Mouse (Mus musculus): ENCODE measurements around the gene Ralgapb. TPM values are rescaled to one million over a fixed set of nuclear protein-coding genes. Genes with fewer than 3 reads are reported as not detected.

Gene Ralgapb
- polyA plus RNA-seq, 1 experiment from 2014 or later = 22.1 TPM

GRCm38 (mm10) chr2:158524129-158524860, 114.6 kb downstream of the Ralgapb start:
- H3K4me1 ChIP-seq (replicated peaks) = no peaks in the 10 kb centered on the region
- H3K4me3 ChIP-seq = no peak overlapping the region
- peaks cover 8% of the 10 kb centered on the region; the same call in 1 of the 2 replicates for H3K9me3 ChIP-seq
- H3K27me3 ChIP-seq = no peaks in the 10 kb centered on the region
- no peak overlapping the region for H3K4me2 ChIP-seq
- WGBS = 86% methylated on average over 16 of the region's 16 CpGs
- H3K9ac ChIP-seq = no peak overlapping the region
- H3K27ac ChIP-seq (replicated peaks) = no peak overlapping the region
- ATAC-seq (ENCODE audit: low read depth) = no peak
- H3K36me3 ChIP-seq = no peaks in the 10 kb centered on the region

- no peaks in the 10 kb centered on the region for H3K9me3 ChIP-seq
- ATAC-seq (ENCODE audit: low read depth) = peak; percentile 32; the same call in 1 of the 2 replicates
- H3K36me3 ChIP-seq = no peaks in the 10 kb centered on the region
- no peak overlapping the region for H3K4me2 ChIP-seq
- no peak overlapping the region for H3K27ac ChIP-seq (replicated peaks)
- no peak overlapping the region for H3K9ac ChIP-seq
- no peaks in the 10 kb centered on the region for H3K27me3 ChIP-seq
- H3K4me1 ChIP-seq (replicated peaks) = no peaks in the 10 kb centered on the region
- 11% methylated on average over 4 of the region's 4 CpGs for WGBS
- no peak overlapping the region for H3K4me3 ChIP-seq
These were observed 124.4 kb downstream of the Ralgapb start for GRCm38 (mm10) chr2:158534090-158534489.

- Histone ChIP-seq H3K4me1 (replicated peaks) (no peaks in the 10 kb centered on the region), H3K36me3 (no peaks in the 10 kb centered on the region), H3K4me3 (no peak overlapping the region), H3K9me3 (no peaks in the 10 kb centered on the region), H3K9ac (no peak overlapping the region), H3K27me3 (no peaks in the 10 kb centered on the region), H3K27ac (replicated peaks) (no peak overlapping the region), H3K4me2 (no peak overlapping the region)
- 83% methylated on average over 8 of the region's 8 CpGs for WGBS
- ATAC-seq (ENCODE audit: low read depth) = peak; percentile 47; the same call in 1 of the 2 replicates
These were observed 124.9 kb downstream of the Ralgapb start for GRCm38 (mm10) chr2:158534559-158534958.

- no peaks in the 10 kb centered on the region for H3K9me3 ChIP-seq
- H3K9ac ChIP-seq = peak overlapping the region; percentile 45; the same call in 1 of the 2 replicates
- 0 out of 2 replicates have a peak, but pooled peaks cover 4% of the 10 kb centered on the region for H3K4me1 ChIP-seq (replicated peaks)
- peak overlapping the region; percentile 17 for H3K4me3 ChIP-seq
- ATAC-seq (ENCODE audit: low read depth) = peak; percentile 77; the same call in 1 of the 2 replicates
- H3K36me3 ChIP-seq = no peaks in the 10 kb centered on the region
- peak overlapping the region; percentile 47 for H3K4me2 ChIP-seq
- 57% methylated on average over 24 of the region's 24 CpGs for WGBS
- no peak overlapping the region for H3K27ac ChIP-seq (replicated peaks)
- H3K27me3 ChIP-seq = peaks cover 3% of the 10 kb centered on the region; the same call in 1 of the 2 replicates
These were observed 130.0 kb downstream of the Ralgapb start for GRCm38 (mm10) chr2:158539433-158540305.

GRCm38 (mm10) chr2:158541286-158541685, 131.6 kb downstream of the Ralgapb start:
- Histone ChIP-seq H3K9me3 (no peaks in the 10 kb centered on the region), H3K27me3 (peaks cover 3% of the 10 kb centered on the region; the same call in 1 of the 2 replicates), H3K4me3 (no peak overlapping the region), H3K27ac (replicated peaks) (no peak overlapping the region), H3K4me2 (no peak overlapping the region), H3K36me3 (no peaks in the 10 kb centered on the region), H3K9ac (no peak overlapping the region), H3K4me1 (replicated peaks) (0 out of 2 replicates have a peak, but pooled peaks cover 4% of the 10 kb centered on the region)
- WGBS = 64% methylated on average over 4 of the region's 4 CpGs
- ATAC-seq (ENCODE audit: low read depth) = no peak

- ATAC-seq (ENCODE audit: low read depth) = no peak
- H3K27me3 ChIP-seq = peaks cover 21% of the 10 kb centered on the region
- no peaks in the 10 kb centered on the region for H3K4me1 ChIP-seq (replicated peaks)
- no peak overlapping the region for H3K27ac ChIP-seq (replicated peaks)
- no peaks in the 10 kb centered on the region for H3K36me3 ChIP-seq
- no peaks in the 10 kb centered on the region for H3K9me3 ChIP-seq
- 70% methylated on average over 2 of the region's 2 CpGs for WGBS
- H3K9ac ChIP-seq = no peak overlapping the region
- no peak overlapping the region for H3K4me3 ChIP-seq
- H3K4me2 ChIP-seq = no peak overlapping the region
These were observed 135.6 kb downstream of the Ralgapb start for GRCm38 (mm10) chr2:158545266-158545665.

GRCm38 (mm10) chr2:158546751-158547150, 137.1 kb downstream of the Ralgapb start:
- Histone ChIP-seq H3K27me3 (peaks cover 35% of the 10 kb centered on the region), H3K4me2 (peak overlapping the region; percentile 38), H3K9ac (peak overlapping the region; percentile 58), H3K4me1 (replicated peaks) (no peaks in the 10 kb centered on the region), H3K9me3 (no peaks in the 10 kb centered on the region), H3K36me3 (no peaks in the 10 kb centered on the region), H3K4me3 (no peak overlapping the region), H3K27ac (replicated peaks) (no peak overlapping the region)
- peak; percentile 77 for ATAC-seq (ENCODE audit: low read depth)
- 3% methylated on average over 17 of the region's 17 CpGs for WGBS

Other genes starting within 250 kb of the Ralgapb start
- 2.6 and 3.0 TPM in 2 replicates for gene D630003M21Rik, start 180.6 kb upstream of the Ralgapb start, polyA plus RNA-seq (2015; fragmentation: Nextera tagmentation; extraction: Ambion mirVana)
- not detected in 2 replicates for gene Bpi, start 151.8 kb upstream of the Ralgapb start, polyA plus RNA-seq (2015; fragmentation: Nextera tagmentation; extraction: Ambion mirVana)
- 5.2 and 5.3 TPM in 2 replicates for gene Lbp, start 103.4 kb upstream of the Ralgapb start, polyA plus RNA-seq (2015; fragmentation: Nextera tagmentation; extraction: Ambion mirVana)
- 532 and 687 TPM in 2 replicates for gene Snhg11, start 34.2 kb upstream of the Ralgapb start, polyA plus RNA-seq (2015; fragmentation: Nextera tagmentation; extraction: Ambion mirVana)
- gene Adig, start 92.8 kb downstream of the Ralgapb start, polyA plus RNA-seq (2015; fragmentation: Nextera tagmentation; extraction: Ambion mirVana) = not detected in 2 replicates
- gene Arhgap40, start 102.9 kb downstream of the Ralgapb start, polyA plus RNA-seq (2015; fragmentation: Nextera tagmentation; extraction: Ambion mirVana) = 0.92 and 1.4 TPM in 2 replicates
- gene Slc32a1, start 200.9 kb downstream of the Ralgapb start, polyA plus RNA-seq (2015; fragmentation: Nextera tagmentation; extraction: Ambion mirVana) = 6.2 and 7.4 TPM in 2 replicates
- gene Actr5, start 215.0 kb downstream of the Ralgapb start, polyA plus RNA-seq (2015; fragmentation: Nextera tagmentation; extraction: Ambion mirVana) = 10.5 and 11.1 TPM in 2 replicates